Mouse (Mus musculus): ENCODE measurements around the gene 4933405L10Rik.
A peak's percentile ranks its signal among the peaks of the same experiment; 100 is the strongest.

The 4933405L10Rik gene

GRCm38 (mm10) chr8:105707498-105708403 is at the start of gene 4933405L10Rik, which contains the start of gene Enkd1:
Gene 4933405L10Rik (plus strand): TSS chr8:105707655.
Gene Enkd1 (minus strand): TSS chr8:105708210.
- peak; percentile 76 for DNase-seq (ENCODE audit: low spot score)

- DNase-seq (ENCODE audit: low spot score), result peak; percentile 30
These were observed 46.3 kb upstream of the 4933405L10Rik start for GRCm38 (mm10) chr8:105661167-105661566.

- DNase-seq (ENCODE audit: low spot score), result no peak
These were observed 29.6 kb upstream of the 4933405L10Rik start for GRCm38 (mm10) chr8:105677891-105678290.

GRCm38 (mm10) chr8:105685325-105685724 is 22.1 kb upstream of the 4933405L10Rik start:
- DNase-seq (ENCODE audit: low spot score), result no peak

- no peak for DNase-seq (ENCODE audit: low spot score)
These were observed 21.6 kb upstream of the 4933405L10Rik start, which contains the start of gene Carmil2 for GRCm38 (mm10) chr8:105685796-105686308. Gene Carmil2 (plus strand): TSS chr8:105686274.

- DNase-seq (ENCODE audit: low spot score), result no peak
These were observed 20.9 kb upstream of the 4933405L10Rik start for GRCm38 (mm10) chr8:105686551-105686950.

- no peak for DNase-seq (ENCODE audit: low spot score)
These were observed 19.9 kb upstream of the 4933405L10Rik start for GRCm38 (mm10) chr8:105687512-105687911.

GRCm38 (mm10) chr8:105688242-105688752 is 19.2 kb upstream of the 4933405L10Rik start:
- no peak for DNase-seq (ENCODE audit: low spot score)

- DNase-seq (ENCODE audit: low spot score), result no peak
These were observed 18.0 kb upstream of the 4933405L10Rik start for GRCm38 (mm10) chr8:105689256-105689982.

GRCm38 (mm10) chr8:105689983-105690360 is 17.5 kb upstream of the 4933405L10Rik start:
- DNase-seq (ENCODE audit: low spot score), result no peak

GRCm38 (mm10) chr8:105690978-105691377 is 16.5 kb upstream of the 4933405L10Rik start:
- no peak for DNase-seq (ENCODE audit: low spot score)

- no peak for DNase-seq (ENCODE audit: low spot score)
These were observed 14.8 kb upstream of the 4933405L10Rik start for GRCm38 (mm10) chr8:105692449-105693182.

- no peak for DNase-seq (ENCODE audit: low spot score)
These were observed 13.8 kb upstream of the 4933405L10Rik start for GRCm38 (mm10) chr8:105693648-105694047.

- DNase-seq (ENCODE audit: low spot score), result no peak
These were observed 13.2 kb upstream of the 4933405L10Rik start for GRCm38 (mm10) chr8:105694051-105694799.

- DNase-seq (ENCODE audit: low spot score), result no peak
These were observed 12.2 kb upstream of the 4933405L10Rik start for GRCm38 (mm10) chr8:105695080-105695780.

- no peak for DNase-seq (ENCODE audit: low spot score)
These were observed 10.2 kb upstream of the 4933405L10Rik start for GRCm38 (mm10) chr8:105697196-105697780.

- DNase-seq (ENCODE audit: low spot score), result no peak
These were observed 8.7 kb upstream of the 4933405L10Rik start for GRCm38 (mm10) chr8:105698734-105699133.

GRCm38 (mm10) chr8:105699488-105700215 is 7.8 kb upstream of the 4933405L10Rik start:
- DNase-seq (ENCODE audit: low spot score), result no peak

GRCm38 (mm10) chr8:105700566-105700965 is 6.9 kb upstream of the 4933405L10Rik start:
- no peak for DNase-seq (ENCODE audit: low spot score)

All from layer of hippocampus, adult 9-10 months (tissue).